Mouse (Mus musculus) ovary, postnatal 14 days (tissue): Measurements from ENCODE around the gene Slc34a3.
A peak's percentile ranks its signal among the peaks of the same experiment; 100 is the strongest.

Experiments used
- DNase-seq: peaks from one replicate; pipeline ENCODE4 v3.0.0; 2022; ENCODE audit warnings: low spot score

Slc34a3 gene

GRCm38 (mm10) chr2:25193330-25193770, 40.8 kb downstream of the Slc34a3 start:
- peak; percentile 71 for DNase-seq

- no peak for DNase-seq
These were observed 46.3 kb downstream of the Slc34a3 start for GRCm38 (mm10) chr2:25187841-25188240.

GRCm38 (mm10) chr2:25186575-25186930, 47.6 kb downstream of the Slc34a3 start:
- DNase-seq: no peak

- DNase-seq: no peak
These were observed 48.3 kb downstream of the Slc34a3 start for GRCm38 (mm10) chr2:25185625-25186574.

- DNase-seq: no peak
These were observed 49.7 kb downstream of the Slc34a3 start for GRCm38 (mm10) chr2:25184496-25184895.

GRCm38 (mm10) chr2:25183336-25183735, 50.8 kb downstream of the Slc34a3 start:
- DNase-seq: no peak

GRCm38 (mm10) chr2:25182664-25183063, 51.5 kb downstream of the Slc34a3 start:
- no peak for DNase-seq

- DNase-seq: no peak
These were observed 52.2 kb downstream of the Slc34a3 start for GRCm38 (mm10) chr2:25181891-25182397.

GRCm38 (mm10) chr2:25180973-25181890, 52.9 kb downstream of the Slc34a3 start:
- no peak for DNase-seq

- peak; percentile 76 for DNase-seq
These were observed 53.7 kb downstream of the Slc34a3 start, which contains the start of gene Nrarp for GRCm38 (mm10) chr2:25180478-25180903. Nrarp (plus strand) TSS chr2:25180758.

- DNase-seq: no peak
These were observed 54.5 kb downstream of the Slc34a3 start for GRCm38 (mm10) chr2:25179566-25180217.
